Mouse (Mus musculus) liver, postnatal 0 days (tissue): Measurements from ENCODE around the gene Ramp2.

Experiments used
- CTCF ChIP-seq: sonication (generic); IDR thresholded peaks from 2 replicates; pipeline ENCODE4 v1.5.1; 2016; ENCODE audit warnings: antibody characterized with exemption, low read depth
- EP300 ChIP-seq: IDR thresholded peaks from 2 replicates; pipeline ENCODE4 v1.6.1; 2016; ENCODE audit warnings: antibody characterized with exemption, low read depth, mild to moderate bottlenecking

DNA sequence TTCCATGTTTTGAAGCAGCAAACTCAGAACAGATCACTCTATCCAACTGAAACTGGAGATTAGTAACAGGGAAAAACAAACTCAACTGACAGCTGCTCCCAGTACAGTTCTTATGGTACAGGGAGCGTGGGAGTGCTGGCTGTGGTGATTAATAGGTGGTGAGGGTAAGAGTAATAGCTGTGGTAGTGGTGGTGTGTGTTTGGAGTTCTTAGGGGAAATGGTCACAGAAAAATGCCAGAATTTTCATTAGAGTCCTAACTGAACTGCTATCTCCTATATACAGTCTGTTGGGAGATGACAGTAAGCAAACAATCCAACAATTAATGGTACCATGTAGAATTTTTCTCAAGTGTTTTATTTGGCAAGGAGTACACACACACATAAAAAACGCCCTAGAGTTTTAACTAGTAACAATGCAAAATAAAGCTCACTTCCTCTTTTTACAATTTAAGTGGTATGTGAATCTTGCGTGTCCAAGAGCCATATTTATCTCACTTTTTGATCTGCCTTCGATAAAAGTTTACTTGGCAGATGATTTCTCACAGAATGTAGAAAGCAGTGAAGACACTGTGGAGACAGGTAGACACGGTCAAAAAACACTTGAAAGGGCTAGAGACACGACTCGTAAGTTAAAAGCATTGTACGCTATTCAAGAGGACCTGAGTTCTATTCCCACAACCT lies 24.4 kb upstream of the Ramp2 start:
- TF ChIP-seq CTCF, result no peak
- TF ChIP-seq EP300, result no peak
